Mouse (Mus musculus): ENCODE data around the gene Tubgcp3. TPM values are rescaled to one million over a fixed set of nuclear protein-coding genes. Genes with fewer than 3 reads are reported as not detected.
"Not testable (repeated sequence)": the region's sequence is repeated elsewhere in the genome, so short reads cannot be mapped to it uniquely, and the experiment has no call there.

The Tubgcp3 gene
- total RNA-seq, 4 experiments from 2014 or later = 7.5 to 8.5 (median 7.9) TPM

DNA sequence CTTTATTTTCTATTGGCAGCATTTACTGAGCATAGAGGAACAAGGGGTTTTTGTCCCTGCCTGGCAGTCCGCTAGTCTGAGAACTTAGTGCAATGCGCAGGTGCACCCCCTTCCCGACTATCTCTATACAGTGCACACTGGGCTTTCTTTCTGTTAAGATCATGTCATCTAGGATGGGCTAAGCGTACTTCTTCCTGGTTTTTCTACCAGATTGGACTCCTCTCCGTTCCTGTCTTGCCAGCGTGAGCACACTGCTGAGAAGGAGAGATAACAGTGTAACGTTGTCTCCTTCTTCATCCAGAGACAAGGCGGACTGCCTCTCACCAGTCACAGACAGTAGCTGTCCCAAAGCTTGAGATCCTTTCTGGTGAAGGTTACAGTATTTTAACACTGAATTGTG is 27.7 kb downstream of the Tubgcp3 start:
- DNase-seq (ENCODE audit: low spot score in 2 of 2) = no peak

GRCm38 (mm10) chr8:12641527-12641926 is 30.5 kb downstream of the Tubgcp3 start:
- no peak for DNase-seq (ENCODE audit: low spot score in 2 of 2)

- DNase-seq (ENCODE audit: low spot score in 2 of 2) = no peak
Observed at GRCm38 (mm10) chr8:12638446-12638845, 33.6 kb downstream of the Tubgcp3 start.

GRCm38 (mm10) chr8:12635366-12635765 is 36.7 kb downstream of the Tubgcp3 start:
- no peak for DNase-seq (ENCODE audit: low spot score in 2 of 2)

- no peak for DNase-seq (ENCODE audit: low spot score in 2 of 2)
Observed at GRCm38 (mm10) chr8:12629079-12629478, 43.0 kb downstream of the Tubgcp3 start.

GRCm38 (mm10) chr8:12625890-12626289 is 46.2 kb downstream of the Tubgcp3 start:
- DNase-seq (ENCODE audit: low spot score in 2 of 2) = no peak

DNA sequence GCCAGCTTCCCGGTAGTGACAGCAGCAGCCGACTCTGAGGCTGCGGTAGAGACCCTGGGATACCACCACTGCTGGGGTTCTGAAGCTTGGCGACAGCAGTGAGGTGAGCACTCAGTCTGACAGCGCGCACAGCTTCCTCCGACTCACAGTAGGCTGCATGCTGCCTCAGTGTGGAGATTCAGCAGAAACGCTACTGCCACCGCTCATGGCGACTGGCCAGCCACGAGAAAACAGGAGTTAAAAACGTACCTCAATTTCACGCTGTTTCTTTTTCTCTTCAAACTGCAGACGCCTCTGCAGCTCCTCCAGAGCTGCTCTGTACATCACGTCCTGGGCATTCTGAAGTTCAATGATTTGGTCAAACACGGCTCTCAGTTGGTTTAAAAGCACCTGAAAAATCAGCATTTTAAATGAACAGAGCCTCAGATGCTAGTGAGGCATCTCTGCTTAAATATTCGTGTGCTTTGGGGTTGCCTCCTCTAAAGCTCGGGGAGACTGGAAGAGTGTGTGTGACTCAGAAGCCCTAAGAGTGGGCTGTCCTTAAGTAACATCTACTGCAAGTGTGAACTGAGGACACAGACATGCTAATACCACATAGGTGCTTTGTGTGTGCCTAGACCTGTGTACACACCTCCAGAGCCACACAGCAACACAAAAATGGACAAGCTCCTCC is 50.4 kb downstream of the Tubgcp3 start:
- no peak for DNase-seq (ENCODE audit: low spot score in 2 of 2)

DNA sequence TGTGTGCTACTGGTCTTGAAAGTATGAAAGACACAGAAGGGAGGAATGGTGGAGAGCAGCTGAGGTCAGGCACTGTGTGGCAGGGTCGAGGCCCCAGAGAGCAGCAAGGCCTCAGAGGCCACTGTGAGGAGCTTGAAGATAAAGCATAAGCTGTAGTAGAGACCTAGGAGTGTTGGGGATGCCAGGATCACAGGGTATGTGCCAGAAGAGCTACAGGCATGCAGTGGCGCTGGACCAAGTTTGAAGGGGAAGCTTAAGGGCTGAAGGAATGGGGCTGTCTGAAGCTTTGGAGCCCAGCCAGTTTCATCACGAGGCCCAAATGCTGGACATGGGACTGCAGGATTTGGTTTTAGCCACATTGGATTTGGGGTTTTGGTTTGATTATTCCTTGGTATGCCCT is 54.7 kb downstream of the Tubgcp3 start:
- DNase-seq (ENCODE audit: low spot score in 2 of 2) = not testable (repeated sequence)

DNA sequence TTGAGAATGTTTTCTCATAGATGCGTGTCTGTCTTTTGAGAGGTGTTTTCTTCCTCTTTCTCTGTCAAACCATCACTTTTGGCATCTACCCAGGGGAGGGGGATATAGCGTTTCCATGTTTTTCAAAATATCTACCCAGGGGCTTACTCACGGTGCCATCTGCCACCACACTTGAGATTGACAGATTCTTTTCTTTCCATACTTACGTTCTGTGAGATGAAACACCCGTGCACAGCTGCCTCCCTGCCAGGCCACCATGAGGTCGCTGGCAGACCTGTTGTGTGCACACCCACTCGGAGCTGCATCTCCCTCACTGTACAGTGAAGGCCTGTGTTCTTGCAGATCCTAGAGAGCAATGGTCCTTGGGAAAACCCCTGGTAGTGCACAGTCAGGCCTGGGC is 58.8 kb downstream of the Tubgcp3 start:
- no peak for DNase-seq (ENCODE audit: low spot score in 2 of 2)

DNA sequence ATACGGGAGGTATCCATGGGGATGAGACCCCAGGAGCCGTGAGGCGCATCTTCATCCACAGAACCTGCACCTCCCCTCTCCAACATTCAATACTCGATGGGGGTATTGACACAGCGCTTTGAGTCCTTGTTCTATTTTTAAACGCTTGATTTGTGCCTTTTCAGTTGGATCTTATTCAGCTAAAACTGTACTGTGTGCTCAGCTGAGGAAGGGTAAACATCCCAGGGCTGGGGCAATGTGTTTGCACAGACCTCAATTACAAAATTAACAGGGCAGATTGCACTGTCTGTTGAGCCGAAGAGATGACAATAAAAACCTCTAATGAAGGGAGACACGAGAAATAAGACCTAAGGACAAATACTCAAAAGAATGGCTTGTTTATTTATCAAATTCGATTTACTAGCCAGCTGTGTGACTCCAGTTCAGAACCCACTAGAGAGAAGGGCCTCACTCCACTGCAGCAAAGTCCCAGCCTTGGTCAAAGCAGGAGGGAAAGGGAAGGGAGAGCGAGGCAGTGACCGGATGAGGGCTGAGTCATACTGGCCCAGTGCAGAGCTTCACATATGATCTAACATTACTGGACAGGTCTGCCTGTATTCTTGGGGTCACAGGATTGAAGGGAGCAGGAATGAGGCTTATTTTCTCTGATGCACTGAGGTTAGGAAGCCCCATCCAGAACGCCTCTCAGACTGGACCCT is 62.1 kb downstream of the Tubgcp3 start:
- DNase-seq (ENCODE audit: low spot score in 2 of 2) = no peak

DNA sequence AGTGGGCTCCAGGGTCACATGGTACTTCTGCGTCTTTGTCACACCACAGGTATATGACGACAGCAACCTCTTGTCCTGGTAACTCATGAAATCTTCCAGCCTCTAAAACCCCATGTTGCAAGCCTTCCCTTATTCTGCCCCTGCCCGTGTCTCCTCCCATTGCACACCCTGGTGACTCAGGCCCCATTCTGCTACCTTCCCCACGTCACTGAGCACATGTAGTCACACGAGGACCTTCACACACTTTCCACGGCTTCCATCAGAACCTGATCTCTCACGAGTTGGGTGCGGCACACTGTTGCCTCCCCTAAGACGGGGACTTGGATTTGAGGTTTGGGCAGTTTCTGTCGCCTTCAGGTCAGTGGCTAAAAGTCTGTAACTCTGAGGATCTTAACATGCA is 63.2 kb downstream of the Tubgcp3 start:
- no peak for DNase-seq (ENCODE audit: low spot score in 2 of 2)

DNA sequence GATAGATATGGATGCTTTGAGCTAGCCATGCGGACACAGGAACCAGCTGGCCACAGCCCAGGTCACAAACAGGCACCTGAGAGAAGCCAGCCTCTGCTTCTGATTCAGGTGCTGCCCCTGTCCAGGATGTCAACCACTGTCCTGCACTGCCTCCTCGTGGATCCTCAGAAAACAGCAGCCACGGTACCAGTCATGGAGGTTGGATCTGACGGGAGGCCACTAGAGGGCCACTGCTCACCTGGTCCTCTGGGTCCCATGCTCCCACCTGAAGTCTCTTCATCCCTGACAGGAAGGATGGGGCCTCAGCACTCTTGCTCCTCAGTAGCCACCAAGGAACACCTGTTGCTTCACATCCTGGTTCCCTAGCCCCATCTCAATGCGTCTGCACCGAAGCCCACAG is 64.8 kb downstream of the Tubgcp3 start:
- DNase-seq (ENCODE audit: low spot score in 2 of 2) = peak; percentile 13 to 46

- no peak for DNase-seq (ENCODE audit: low spot score in 2 of 2)
Observed at GRCm38 (mm10) chr8:12583785-12584184, 88.3 kb downstream of the Tubgcp3 start.

- not testable (repeated sequence) for DNase-seq (ENCODE audit: low spot score in 2 of 2)
Observed at GRCm38 (mm10) chr8:12579339-12579999, 92.6 kb downstream of the Tubgcp3 start.

DNA sequence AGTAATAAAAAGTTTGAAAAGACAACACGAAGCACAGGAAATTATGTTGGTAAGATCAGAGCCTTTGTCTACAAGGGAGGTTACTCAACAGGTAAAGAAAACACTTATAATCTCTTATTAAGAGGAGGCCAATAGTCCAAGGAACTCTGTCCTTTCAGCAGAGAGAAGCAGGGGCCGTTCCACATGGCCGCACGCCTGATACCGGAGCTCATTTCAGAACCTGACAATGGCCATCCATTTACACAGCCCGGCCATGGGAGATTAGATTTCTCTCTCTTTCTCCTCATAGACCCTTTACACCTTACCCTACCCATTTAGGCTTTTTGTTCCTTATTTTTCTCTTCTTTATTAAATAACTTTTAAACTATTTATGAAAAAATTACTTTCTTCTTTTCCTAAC is 95.3 kb downstream of the Tubgcp3 start:
- no peak for DNase-seq (ENCODE audit: low spot score in 2 of 2)

DNA sequence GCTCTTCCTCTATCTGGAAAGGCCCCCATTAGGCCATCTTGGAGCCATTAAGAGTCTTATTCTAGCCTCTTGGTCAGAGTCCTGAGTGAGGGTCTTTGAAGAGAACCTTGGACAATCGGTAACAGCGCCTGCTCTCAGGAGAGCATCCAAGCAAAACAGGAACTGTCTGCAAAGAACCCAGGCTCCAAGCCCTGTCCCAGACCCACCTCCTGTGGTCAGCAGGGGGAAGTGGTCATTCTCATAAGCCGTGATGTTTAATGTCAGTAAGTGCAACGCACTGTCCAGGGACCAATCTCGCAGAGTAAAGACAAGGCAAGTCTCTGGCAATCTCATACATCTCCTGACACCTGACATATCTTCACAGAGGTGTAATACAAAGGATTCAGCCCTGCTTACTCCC is 96.0 kb downstream of the Tubgcp3 start:
- DNase-seq (ENCODE audit: low spot score in 2 of 2) = no peak

- no peak for DNase-seq (ENCODE audit: low spot score in 2 of 2)
Observed at GRCm38 (mm10) chr8:12572814-12573534, 99.1 kb downstream of the Tubgcp3 start, which contains the start of gene Spaca7. Spaca7 (plus strand) TSS chr8:12573029.

DNA sequence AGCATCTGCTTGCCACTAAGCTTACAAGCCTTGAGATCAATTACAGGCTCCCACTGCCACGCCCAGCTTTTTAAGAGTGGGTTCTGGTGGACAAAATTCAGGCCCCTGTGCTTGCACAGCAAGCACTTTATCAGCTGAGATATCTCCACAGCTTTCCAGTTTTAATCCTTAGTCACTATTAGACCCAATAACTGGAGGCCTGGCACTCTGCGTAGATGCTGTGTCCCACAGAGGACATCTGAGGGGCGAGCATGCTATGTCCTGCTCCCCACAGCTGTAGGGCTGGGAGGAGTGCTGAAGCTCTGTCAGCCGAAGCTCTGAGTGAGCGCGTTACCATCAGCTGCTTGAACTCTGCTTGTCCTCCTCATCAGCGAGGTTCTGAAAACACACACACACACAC is 105.5 kb downstream of the Tubgcp3 start:
- DNase-seq (ENCODE audit: low spot score in 2 of 2) = no peak

DNA sequence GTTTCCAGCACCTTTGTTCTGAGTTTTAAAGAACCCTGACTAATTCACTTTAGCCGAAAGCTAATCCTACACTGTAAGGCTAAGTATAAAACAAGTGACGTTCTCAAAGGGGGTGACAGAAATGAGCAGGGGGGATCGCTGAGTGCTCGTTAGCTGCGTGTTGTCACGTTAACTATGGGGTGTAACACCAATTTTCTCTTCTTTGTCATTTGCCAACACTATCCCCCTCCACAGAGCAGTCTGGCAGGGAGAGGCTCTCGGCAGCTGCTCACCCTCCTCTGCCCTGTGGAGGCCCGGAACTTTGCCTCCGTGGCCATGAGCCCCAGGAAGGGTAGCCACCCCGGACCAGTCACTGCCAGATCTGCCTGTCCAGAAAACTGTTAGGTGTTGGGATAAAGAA is 106.6 kb downstream of the Tubgcp3 start:
- DNase-seq (ENCODE audit: low spot score in 2 of 2) = no peak

DNA sequence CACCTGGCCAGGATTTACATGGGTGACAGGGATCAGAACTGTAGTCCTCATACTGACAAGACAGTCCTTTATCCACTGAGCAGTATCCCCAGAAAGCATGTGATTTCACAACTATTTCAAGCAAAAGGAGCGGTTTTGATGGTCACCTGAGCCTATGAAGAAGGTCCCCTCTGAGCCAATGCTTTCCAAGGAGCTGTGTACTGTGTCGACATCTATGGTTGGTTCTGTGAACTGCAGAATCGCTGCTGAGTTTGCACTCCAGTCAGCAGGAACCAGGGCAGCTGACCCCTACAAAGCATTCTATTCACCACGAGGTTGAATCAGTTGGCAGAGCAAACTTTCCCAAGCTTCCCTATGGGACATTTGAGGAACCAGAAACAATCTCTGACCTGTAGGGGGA is 107.7 kb downstream of the Tubgcp3 start:
- DNase-seq (ENCODE audit: low spot score in 2 of 2) = no peak
